Mouse (Mus musculus) embryo, embryonic 11 days (tissue): ENCODE results near the gene Farp1.

Source experiments
- DNase-seq: peaks from one replicate; pipeline ENCODE4 v3.0.0-alpha.2; 2015

Farp1 gene

DNA sequence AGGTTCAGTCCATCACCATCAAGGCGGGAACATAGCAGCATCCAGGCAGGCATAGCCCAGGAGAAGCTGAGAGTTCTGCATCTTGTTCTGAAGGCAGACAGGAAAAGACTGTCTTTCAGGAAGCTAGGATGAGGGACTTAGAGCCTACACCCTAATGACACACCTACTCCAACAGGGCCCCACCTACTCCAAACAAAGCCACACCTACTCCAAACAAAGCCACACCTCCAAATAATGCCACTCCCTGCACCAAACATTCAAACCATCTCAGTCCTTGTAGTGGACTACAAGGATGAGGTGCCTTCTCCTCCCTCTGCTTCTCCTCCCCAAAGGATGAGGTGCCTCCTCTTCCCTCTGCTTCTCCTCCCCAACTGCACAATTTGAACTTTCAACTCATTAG is 23.5 kb downstream of the Farp1 start:
- no peak for DNase-seq

DNA sequence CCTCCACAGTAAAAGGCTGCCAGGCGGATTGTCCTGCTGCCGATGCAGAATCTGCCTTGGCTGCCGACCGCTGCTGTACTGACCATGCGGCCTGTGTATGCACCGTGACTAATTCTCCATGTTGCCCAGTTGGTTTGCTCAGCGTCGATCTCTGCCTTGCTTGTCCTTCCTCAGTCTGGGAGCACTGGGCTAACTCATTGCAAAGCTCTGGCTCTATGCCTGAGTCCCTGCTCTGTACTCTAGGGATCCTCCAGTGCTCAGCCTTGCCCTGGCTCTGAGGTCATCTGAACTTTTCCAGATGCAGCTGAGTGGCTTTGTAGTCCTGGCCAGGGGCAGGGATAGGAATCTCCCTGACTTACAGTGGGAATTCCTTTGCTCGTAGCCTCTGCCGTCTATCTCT is 24.3 kb downstream of the Farp1 start:
- peak; percentile 52 for DNase-seq

DNA sequence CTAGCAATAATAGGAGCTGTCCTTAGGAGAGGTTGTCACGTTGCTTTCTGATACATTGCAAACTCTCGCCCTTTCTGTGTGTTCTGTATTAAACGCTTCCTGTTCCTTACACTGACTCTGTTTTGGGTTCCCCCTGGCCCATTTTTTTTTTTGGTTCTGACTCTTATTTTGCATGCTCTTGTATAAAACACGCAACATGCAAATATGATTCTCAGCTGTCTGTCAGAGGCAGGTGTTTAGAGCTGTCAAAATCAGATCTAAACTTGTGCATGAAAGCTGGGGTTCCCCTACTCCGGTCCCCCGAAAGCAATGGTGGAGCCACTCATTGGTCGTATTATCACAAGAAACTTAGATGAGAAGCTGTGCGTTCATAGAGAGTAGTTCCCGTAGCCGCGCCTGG is 25.5 kb downstream of the Farp1 start:
- DNase-seq, result no peak

DNA sequence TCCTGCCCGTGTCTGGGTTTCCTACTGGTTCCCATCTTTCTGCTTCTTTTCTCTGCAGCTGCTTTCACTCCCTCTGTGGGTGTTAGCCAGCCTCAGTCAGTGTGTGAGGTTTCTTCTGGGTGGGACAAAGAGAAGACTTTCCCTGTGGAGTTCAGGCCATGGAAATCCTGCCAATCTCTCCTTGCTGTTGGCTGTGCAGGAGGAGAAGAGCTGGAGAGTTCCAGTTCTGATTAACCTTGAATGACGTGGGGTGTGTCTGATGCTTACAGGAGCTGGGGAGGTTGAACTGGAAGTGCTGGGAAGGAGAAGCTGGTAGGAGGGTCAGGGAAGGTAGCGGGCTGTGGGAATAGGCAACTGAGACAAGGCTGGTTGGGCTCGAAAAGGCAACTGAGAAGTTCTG is 26.7 kb downstream of the Farp1 start:
- no peak for DNase-seq

DNA sequence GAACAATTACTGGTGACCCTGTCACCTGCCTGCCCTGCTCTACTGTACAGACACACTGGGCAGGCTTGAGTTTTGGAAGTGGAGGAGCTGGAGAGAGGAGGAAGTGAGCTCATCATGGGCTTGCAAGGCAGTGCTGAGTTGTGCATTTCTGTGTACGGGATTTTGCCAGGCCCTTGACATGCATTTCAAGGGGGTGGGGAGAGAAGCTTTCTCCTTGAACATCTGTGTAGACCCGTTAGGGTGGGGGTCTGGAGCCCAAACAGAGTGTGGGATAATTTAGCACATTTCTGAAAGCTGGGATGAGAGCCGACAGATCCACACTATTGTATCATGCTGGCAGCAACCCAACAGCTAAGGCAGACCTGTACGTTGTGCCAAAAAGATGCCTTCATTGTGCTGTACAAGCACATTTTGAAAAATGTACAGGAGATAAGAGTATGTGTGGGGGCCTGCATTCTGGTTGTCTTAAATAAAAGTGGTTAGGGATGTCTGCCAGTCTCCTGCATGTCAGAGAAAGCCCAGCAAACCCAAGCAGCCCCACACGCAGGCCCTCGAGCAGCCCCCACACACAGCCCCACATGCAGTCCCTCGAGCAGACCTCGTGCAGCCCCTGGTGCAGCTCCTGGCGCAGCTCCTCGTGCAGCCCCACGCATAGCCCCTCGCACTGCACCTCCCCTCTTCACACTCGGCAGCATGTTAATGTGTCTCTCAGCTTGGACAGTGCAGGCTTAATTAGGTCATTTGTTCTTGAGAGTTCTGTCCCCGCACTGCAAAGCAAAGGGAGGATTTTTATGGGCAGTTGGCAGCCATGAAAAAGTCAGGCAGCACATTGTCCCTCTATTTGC is 27.5 kb downstream of the Farp1 start:
- no peak for DNase-seq

DNA sequence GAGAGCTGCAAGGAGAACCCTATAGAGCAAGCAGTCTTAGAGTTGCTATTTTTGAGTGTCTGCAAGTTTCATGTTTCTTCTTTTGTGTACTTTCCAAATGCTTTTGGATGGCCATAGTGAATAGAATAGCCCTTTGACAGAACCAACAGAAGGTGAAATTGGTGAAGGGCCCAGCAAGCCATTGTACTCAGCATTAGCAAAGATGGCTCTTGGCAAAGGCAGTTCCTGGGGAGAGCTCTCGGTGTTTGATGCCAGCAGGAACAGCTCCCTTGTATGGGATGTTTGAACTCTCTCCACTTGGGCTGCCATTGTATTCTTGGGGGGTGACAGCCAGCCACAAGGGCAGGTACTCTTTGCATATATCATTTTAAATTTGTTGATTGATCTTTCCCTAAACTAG is 29.7 kb downstream of the Farp1 start:
- no peak for DNase-seq

DNA sequence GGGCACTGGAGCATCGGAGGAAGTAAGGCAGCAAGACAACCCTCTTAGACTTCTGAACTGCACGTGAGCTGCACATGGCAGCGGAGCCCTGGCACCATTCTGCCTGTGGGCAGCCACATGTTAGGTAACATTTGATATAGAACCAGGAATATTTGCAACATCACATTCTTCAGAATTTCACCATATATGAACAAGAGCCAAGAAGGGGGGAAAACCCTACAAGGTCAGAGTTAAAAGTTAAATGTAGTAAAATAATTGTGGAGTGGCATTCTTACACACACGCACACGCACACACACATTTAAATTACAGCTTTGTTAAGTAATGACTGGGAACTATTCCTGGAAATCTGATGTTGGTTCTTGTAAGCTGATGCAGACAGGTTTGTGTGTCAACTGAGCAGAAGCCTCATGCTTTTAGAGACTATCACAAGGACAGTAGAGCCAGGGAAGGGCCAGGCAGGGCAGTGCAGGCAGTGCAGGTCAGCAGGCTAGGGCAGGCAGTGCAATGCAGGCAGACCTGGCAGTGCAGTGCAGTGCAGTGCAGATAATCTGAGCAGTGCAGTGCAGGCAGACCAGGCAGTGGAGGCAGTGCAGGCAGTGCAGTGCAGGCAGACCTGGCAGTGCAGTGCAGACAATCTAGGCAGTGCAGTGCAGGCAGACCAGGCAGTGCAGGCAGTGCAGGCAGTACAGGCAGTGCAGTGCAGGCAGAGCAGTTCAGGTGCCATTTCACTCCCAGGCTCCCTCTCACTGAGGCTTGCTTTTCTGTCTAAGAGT is 38.3 kb downstream of the Farp1 start:
- DNase-seq, result no peak

DNA sequence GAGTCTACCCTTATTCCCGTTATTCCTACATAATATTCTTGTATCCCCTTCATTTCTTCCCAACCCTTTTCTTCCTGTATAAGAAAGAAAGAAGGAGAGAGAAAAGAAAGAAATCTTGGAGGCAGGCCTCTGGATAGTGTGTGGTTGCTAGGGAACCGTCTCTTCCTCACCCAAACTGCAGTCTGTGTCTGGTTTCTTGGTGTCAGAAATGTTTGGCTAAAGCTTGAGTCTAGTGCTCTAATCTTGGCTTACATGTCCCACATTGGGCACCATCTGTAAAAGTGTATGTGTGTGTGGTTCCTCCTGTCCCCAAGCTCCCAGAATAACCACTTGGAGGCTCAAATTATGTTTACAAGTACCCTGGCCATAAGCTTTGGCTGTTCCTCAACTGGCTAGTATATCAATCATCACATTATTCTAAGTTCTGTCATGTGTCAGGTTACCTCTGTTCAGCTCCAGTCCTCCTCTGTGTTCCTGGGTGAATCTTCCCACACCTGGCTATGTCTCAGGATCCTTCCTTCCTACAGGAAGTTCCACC is 39.3 kb downstream of the Farp1 start:
- DNase-seq, result no peak

DNA sequence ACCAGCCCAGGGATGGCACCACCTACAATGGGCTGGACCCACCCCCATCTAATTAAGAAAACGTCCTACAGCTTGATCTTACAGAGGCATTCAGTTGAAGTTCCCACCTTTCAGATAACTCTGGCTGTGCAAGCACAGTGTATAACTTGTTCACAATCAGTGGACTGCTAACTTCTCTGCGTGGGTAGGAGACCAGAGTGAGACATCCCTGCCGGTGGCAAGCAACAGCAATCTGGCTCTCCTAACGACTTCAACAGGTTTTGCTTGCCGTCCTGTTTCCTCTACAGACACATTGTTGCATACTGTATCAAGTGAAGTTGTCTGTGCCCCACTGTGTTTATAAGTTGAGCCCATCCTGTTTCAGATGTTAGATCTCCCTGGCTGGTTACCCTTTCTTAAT is 45.7 kb downstream of the Farp1 start:
- no peak for DNase-seq

DNA sequence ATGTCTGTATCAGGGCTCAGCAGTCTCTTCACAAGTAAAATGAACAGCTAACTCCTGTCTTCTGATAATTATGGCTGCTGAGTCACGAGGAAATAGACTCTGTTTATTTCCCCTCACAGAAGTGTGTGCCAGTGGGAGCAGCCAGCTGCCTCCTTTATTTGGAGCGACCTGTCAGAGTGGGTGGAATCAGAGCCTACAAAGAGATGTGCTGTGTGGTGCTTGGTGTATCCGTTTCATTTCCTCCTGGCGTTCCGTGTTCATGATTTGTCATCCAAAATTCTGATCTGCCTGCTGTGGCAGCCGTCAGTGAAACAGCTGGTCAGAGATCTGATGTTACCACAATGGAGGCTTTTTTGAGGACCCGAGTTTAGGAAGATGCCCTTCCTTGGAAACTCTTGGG is 47.3 kb downstream of the Farp1 start:
- no peak for DNase-seq

DNA sequence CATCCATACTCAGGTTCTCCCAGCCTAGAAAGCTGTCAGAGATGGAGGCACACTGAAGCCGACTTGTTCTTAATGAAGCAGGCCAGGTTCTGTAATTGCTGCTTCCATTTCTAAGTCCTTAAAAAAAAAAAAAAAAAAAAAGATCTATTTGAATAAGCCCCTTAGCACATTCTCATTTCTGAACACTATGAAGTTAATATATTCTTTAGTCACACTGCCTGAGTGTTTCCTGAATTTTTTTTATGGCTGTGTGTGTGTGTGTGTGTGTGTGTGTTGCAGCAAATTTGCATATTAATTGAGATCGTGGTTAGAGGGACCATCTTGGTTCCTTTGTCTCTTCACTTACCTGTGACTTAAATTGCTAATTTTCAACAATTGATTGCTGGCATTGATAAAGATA is 47.8 kb downstream of the Farp1 start:
- no peak for DNase-seq

DNA sequence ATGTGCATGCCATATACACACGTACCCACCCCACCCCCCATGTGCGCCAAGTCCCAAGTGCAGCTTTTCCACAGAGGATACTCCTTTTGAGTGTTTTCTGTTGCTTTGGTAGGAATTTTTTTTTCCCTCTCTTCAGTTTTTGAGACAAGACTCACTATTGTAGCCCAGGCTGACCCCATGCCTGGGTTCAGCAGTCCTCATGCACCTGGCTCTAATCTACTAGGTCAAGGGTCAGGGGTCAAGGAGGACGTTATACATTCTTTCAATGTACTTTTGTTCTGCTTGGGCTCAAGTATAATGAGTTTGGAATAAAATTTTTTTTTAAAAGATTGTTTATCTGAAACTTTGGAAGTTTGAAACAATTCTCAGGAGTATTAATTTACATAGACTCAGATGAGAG is 48.4 kb downstream of the Farp1 start:
- no peak for DNase-seq

DNA sequence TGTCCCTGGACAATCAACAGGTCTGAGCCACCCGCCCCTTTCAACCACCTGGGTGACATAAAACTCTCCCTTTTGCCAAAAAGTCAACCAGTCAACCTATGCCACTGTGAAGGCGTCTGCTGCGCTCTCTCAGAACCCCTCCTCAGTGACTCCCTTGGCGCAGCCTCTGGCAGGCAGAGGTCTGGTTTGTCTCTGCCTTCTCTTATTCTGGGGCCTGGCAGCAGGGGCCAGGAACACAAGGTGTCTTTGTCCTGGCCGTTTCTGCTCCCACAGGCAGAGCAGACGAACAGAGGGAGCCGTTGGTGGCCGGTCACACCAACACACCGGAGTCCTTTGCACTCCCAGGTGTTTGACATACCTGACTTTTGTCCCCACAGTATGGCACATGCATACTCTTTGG is 57.5 kb downstream of the Farp1 start:
- no peak for DNase-seq

DNA sequence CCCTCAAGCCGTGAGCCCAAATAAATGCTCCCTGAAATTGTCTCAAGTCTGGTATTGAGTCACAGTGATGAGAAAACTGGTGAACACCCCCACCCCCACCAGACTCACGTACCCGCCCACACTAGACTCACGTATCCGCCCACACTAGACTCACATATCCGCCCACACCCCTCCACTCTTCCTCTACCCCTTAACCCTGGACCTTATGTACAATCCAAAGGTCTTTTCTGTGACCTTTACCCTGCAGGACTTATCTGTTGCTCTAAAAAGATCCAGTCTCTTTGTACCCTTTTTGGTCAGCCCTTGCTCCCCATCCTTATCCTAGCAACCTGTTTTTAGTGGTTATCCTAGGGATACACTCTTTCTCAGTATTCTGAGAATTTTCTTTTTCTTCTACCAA is 58.9 kb downstream of the Farp1 start:
- DNase-seq, result no peak

DNA sequence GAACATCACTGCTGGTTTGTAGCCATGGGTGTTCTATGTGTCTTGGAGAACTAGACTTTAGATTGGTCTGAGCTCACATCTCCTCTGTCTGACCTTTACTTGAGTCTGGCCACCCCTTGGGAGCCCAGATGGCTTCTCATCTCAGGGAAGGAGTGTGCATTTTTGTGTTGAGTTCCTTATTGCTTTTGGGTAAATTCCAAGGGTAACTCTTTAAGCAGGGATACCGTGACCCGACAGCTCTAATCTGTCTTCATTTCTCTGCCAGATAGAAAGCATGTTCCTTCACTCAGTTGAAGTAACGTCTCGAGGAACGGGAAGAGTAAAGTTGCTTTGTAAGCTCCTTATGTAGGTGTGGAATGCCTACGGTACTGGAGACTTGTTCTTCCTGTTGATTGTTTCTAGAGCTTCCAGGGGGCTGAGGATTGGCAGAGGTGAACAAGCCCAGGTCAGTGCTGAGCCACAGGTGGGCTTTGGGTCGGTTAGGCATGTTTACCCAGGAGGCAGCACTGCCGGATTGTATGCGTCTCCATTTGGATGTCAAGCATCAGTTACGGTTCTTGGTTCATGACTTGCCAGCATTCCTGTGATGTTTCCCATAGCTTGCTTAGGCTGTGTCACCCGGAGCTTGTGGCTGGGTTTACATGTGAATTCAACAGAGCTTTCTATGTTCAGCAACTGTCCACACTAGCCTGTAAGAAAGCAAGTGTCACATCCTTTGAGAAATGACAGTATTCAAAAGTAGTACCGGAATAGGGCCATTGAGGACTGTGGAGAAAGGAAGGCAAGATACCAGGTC is 62.8 kb downstream of the Farp1 start:
- DNase-seq, result no peak

DNA sequence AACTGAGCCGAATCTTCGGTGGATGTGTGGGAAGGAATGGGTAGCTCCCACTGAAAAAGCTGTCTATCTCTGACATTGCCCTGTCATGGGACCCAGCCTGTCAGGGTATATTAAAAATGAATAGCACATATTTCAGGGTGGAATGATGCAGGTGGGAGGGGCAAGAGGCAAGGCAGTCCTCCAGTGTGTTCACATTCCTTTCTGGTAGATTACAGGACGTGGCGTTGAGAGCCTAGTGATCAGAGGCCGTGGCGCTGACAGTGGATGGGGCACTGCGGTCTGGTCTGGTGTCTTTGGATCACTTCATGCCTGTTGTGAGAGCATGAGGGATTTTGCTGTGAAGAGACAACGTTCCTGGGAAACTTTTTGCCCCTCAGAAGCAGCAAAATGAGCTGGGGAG is 64.1 kb downstream of the Farp1 start:
- no peak for DNase-seq

DNA sequence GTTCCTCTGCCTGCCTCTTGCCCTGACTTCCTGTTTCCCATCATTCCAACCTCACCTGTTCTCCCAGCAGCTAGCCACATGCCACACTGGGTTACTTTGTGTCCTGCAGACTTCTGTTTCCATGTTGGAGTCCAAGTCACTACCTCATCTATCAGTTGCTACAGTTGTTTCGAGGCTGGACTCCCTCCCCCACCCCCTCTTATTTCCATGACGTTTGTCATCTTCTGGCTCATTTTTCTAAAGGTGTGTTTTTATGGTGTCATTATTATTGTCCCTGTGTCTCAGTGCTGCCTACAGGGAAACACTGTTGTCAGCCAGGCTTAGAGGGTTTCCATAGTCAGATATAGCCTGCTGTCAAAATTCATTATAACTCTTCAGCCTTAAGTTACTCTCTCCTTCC is 64.9 kb downstream of the Farp1 start:
- no peak for DNase-seq

DNA sequence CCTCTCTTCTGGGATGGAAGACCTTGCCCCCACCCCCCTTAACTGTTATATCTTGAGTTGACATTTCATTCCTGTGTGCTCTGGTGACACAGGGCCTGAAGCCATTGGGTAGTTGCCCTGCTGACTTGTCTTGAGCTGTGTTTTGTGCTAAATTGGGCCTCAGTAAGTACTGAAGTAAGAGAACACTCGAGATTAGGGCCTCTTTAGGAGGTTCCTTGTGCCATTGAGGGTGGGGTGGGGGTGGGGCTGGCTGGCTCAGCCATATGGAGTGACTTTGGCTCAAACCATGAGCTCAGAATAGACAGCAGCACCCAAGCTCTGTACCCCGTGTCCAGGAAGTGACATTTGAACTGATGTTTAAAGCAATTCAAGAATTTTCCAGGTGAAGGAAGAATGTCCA is 65.8 kb downstream of the Farp1 start:
- no peak for DNase-seq

DNA sequence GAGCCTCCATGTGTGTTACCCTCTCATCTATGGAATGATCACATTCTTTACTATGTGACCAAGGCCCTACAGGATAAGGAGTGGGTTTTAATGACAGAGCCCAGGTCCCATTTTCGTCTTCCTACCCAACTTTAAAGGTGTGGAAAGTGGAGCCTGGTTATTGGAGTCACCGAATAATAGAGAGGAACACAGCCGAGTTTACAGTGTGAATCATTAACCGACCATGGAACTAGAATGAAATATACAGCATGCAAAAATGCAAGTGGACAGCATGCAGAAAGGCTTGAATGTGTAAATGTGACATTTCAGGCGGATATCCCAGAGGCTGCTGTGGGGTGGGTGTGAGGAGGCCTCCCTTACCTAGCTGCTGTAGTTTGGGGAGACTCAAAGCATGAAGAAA is 66.5 kb downstream of the Farp1 start:
- no peak for DNase-seq

DNA sequence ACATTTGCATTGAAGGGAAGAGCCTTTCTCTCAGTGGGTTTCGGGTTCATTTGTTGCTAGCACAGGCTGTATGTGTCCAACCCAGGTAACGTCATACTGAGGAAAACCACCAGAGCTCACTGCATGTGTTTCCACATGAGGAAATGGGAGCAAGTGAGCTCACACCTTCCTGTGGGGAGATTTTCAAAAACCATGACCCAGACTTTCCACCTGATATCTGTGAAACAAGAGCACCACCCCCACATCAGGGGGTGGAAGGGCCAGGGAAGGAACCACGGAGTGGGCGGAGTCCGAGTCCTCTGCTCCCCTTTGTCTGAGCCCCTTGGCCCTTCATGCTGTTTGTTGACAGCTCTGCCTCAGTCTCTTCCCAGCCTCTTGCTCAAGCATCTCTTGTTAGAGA is 67.6 kb downstream of the Farp1 start:
- DNase-seq, result no peak

DNA sequence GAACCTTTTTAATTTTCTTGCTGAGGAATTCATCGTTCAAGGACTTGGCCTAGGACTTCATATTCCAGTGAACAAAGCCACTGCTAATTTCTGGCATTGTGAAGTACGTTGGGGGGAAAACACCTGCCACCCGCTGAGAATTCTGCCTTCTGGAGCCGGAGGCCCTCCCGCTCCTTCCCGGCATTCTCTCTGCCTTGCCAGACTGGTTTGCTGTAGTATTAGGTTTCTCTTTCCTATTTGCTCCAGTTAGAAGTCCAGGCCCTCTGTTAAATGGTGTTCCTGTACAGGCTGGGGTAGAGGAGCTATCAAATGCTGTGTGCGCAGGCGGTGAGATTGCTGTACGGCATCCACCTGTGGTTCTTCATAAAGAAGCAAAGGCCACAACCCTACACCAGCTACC is 68.5 kb downstream of the Farp1 start:
- DNase-seq, result no peak

DNA sequence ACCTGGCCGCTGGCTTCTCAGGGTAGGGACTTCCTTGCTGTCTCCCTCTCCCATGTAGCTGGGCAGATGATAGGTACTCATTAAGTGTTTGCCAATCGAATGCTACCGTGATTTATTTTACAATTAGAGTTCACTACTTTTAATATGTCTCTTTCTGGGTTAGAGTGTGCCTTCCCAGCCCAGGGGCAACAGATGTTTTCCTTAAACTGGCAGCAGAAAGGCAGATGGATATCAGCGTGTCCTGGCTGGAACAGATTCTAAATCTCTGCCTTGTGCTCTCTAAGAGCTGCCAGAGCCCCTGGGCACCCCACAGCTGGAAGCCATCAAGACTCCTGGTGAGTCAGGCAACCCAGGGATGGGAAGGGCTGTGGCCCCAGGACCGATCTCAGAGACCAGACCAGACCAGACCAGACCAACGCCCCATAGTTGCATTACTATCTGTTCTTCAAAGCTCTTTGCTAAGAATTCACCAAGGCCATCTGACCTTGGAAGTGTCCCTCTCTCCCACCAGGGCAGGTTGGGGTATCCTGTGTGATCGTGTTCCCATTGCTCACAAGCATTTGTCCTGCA is 69.8 kb downstream of the Farp1 start:
- peak; percentile 56 for DNase-seq

DNA sequence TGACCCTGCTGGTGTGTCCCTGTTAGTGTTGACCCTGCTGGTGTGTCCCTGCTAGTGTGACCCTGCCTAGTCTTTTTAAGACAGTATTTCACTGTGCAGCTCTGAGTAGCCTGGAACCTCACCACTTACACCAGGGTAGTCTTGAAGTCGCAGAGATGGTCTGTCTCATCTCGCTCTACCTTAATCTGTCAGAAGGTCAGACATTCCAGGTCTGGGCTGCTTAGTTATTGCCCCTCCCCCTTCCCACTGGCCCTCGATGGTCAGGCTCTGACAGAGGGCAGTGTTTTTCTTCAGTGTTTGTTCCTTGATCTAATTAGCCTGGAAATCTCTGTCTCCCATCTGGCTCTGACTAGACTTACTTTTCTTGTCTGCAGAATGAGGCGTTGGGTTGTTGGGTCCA is 71.9 kb downstream of the Farp1 start:
- no peak for DNase-seq
